Mouse (Mus musculus) liver, adult 2 months (tissue): ENCODE measurements around the gene Cacna1c. TPM values are rescaled to one million over a fixed set of nuclear protein-coding genes. Genes with fewer than 3 reads are reported as not detected.

Experiments
- DNase-seq: peaks from one replicate; pipeline ENCODE4 v3.0.0-alpha.2; 2011; ENCODE audit warnings: low read depth, low spot score; ENCODE audit errors: extremely low read depth
- H3K27ac ChIP-seq: fragments of 200-500 bp; replicated peaks from 2 replicates; pipeline ENCODE4 v1.5.1; 2012; ENCODE audit warnings: low read depth, mild to moderate bottlenecking, control low read depth, inconsistent platforms, low read length; ENCODE audit not compliant: insufficient read depth
- H3K27me3 ChIP-seq: fragments of 200-500 bp; 2 replicates; pipeline ENCODE4 v1.6.1; 2012; ENCODE audit warnings: mild to moderate bottlenecking, moderate library complexity, low read length, inconsistent platforms; ENCODE audit not compliant: control insufficient read depth, insufficient read depth
- H3K36me3 ChIP-seq: fragments of 200-500 bp; 2 replicates; pipeline ENCODE4 v1.6.1; 2012; ENCODE audit warnings: low read length, inconsistent platforms; ENCODE audit not compliant: control insufficient read depth, insufficient read depth
- H3K4me1 ChIP-seq: fragments of 200-500 bp; 2 replicates; pipeline ENCODE4 v1.6.1; 2011; ENCODE audit warnings: low read length; ENCODE audit not compliant: control insufficient read depth, insufficient read depth
- H3K4me3 ChIP-seq: fragments of 200-500 bp; 2 replicates; pipeline ENCODE4 v1.5.1; 2011; ENCODE audit warnings: low read depth, mild to moderate bottlenecking, control low read depth, low read length, moderate library complexity; ENCODE audit not compliant: insufficient read depth
- H3K79me2 ChIP-seq: fragments of 200-500 bp; 2 replicates; pipeline ENCODE4 v1.6.1; 2012; ENCODE audit warnings: inconsistent platforms, mild to moderate bottlenecking, low read length, moderate library complexity; ENCODE audit not compliant: control insufficient read depth, insufficient read depth
- H3K9ac ChIP-seq: fragments of 200-500 bp; 2 replicates; pipeline ENCODE4 v1.6.1; 2012; ENCODE audit warnings: low read depth, mild to moderate bottlenecking, control low read depth, inconsistent platforms, low read length
- CTCF ChIP-seq: fragments of 200-500 bp; IDR thresholded peaks from 2 replicates; pipeline ENCODE4 v1.5.1; 2011; ENCODE audit warnings: low read depth, low read length, control low read depth
- POLR2A ChIP-seq: fragments of 200-500 bp; IDR thresholded peaks from 2 replicates; pipeline ENCODE4 v1.6.1; 2011; ENCODE audit warnings: low read length, control low read depth; ENCODE audit not compliant: insufficient read depth; ENCODE audit errors: extremely low read depth
- WGBS: fragments of 180-500 bp; shearing (Covaris S2); methylation state at CpG from one replicate; pipeline ENCODE4 v1.1.7; 2018; 5-methylcytosine and 5-hydroxymethylcytosine counted together
- polyA plus RNA-seq: library from polyadenylated mRNA; depleted of rRNA; stranded (reverse); fragments of >200 nt; gene quantifications from 2 replicates; pipeline ENCODE4 v1.2.3, GENCODE M21; 2012
- total RNA-seq: library from RNA; depleted of rRNA; stranded (reverse); fragments of >200 nt; gene quantifications from 2 replicates; pipeline ENCODE4 v1.2.3, GENCODE M21; 2014

Gene Cacna1c
- total and polyA plus RNA-seq, 2 experiments: 0.09 to 0.18 TPM

- no peaks in the 10 kb centered on the region for H3K4me1 ChIP-seq
- no peaks in the 10 kb centered on the region for H3K27me3 ChIP-seq
- no peaks in the 10 kb centered on the region for H3K36me3 ChIP-seq
- H3K79me2 ChIP-seq: no peaks in the 10 kb centered on the region
- no peak overlapping the region for H3K9ac ChIP-seq
- no peak for DNase-seq
- WGBS: 95% methylated on average over 2 of the region's 2 CpGs
- no peak overlapping the region for H3K27ac ChIP-seq
- H3K4me3 ChIP-seq: no peak overlapping the region
- TF ChIP-seq POLR2A (no peak), CTCF (no peak)
Measured at GRCm38 (mm10) chr6:119034947-119035346, 161.3 kb downstream of the Cacna1c start.

- Histone ChIP-seq H3K9ac (no peak overlapping the region), H3K4me1 (no peaks in the 10 kb centered on the region), H3K27ac (no peak overlapping the region), H3K27me3 (no peaks in the 10 kb centered on the region), H3K36me3 (no peaks in the 10 kb centered on the region), H3K79me2 (no peaks in the 10 kb centered on the region; the same call in 1 of the 2 replicates), H3K4me3 (no peak overlapping the region)
- WGBS: 95% methylated on average over 6 of the region's 6 CpGs
- no peak for DNase-seq
- TF ChIP-seq POLR2A: no peak
- no peak for TF ChIP-seq CTCF
Measured at GRCm38 (mm10) chr6:119027880-119028279, 168.3 kb downstream of the Cacna1c start.

- Histone ChIP-seq H3K36me3 (no peaks in the 10 kb centered on the region), H3K4me1 (no peaks in the 10 kb centered on the region), H3K79me2 (no peaks in the 10 kb centered on the region; the same call in 1 of the 2 replicates), H3K27me3 (no peaks in the 10 kb centered on the region), H3K9ac (no peak overlapping the region), H3K27ac (no peak overlapping the region), H3K4me3 (no peak overlapping the region)
- DNase-seq: no peak
- TF ChIP-seq POLR2A (no peak), CTCF (no peak)
- whole genome bisulfite sequencing: 51% methylated on average over 2 of the region's 2 CpGs
Measured at GRCm38 (mm10) chr6:119022850-119023249, 173.4 kb downstream of the Cacna1c start.

- WGBS: 86% methylated on average over 8 of the region's 8 CpGs
- H3K4me3 ChIP-seq: no peak overlapping the region
- no peaks in the 10 kb centered on the region for H3K4me1 ChIP-seq
- H3K36me3 ChIP-seq: no peaks in the 10 kb centered on the region
- TF ChIP-seq POLR2A (no peak), CTCF (no peak)
- no peak for DNase-seq
- H3K9ac ChIP-seq: no peak overlapping the region
- H3K27me3 ChIP-seq: no peaks in the 10 kb centered on the region
- H3K79me2 ChIP-seq: no peaks in the 10 kb centered on the region
- no peak overlapping the region for H3K27ac ChIP-seq
Measured at GRCm38 (mm10) chr6:119021226-119021625, 175.0 kb downstream of the Cacna1c start.

- Histone ChIP-seq H3K36me3 (no peaks in the 10 kb centered on the region), H3K27me3 (no peaks in the 10 kb centered on the region), H3K4me3 (no peak overlapping the region), H3K9ac (no peak overlapping the region), H3K79me2 (no peaks in the 10 kb centered on the region), H3K27ac (no peak overlapping the region), H3K4me1 (no peaks in the 10 kb centered on the region)
- DNase-seq: no peak
- WGBS: 87% methylated on average over 6 of the region's 6 CpGs
- no peak for TF ChIP-seq POLR2A
- TF ChIP-seq CTCF: no peak
Measured at GRCm38 (mm10) chr6:119018956-119019355, 177.3 kb downstream of the Cacna1c start.

- DNase-seq: no peak
- no peaks in the 10 kb centered on the region for H3K36me3 ChIP-seq
- H3K79me2 ChIP-seq: no peaks in the 10 kb centered on the region
- no peak overlapping the region for H3K4me3 ChIP-seq
- no peak overlapping the region for H3K9ac ChIP-seq
- TF ChIP-seq POLR2A: no peak
- TF ChIP-seq CTCF: no peak
- no peaks in the 10 kb centered on the region for H3K27me3 ChIP-seq
- H3K4me1 ChIP-seq: no peaks in the 10 kb centered on the region
- 92% methylated on average over 2 of the region's 2 CpGs for WGBS
- H3K27ac ChIP-seq: no peak overlapping the region
Measured at GRCm38 (mm10) chr6:119018256-119018655, 178.0 kb downstream of the Cacna1c start.

- H3K79me2 ChIP-seq: no peaks in the 10 kb centered on the region
- no peaks in the 10 kb centered on the region for H3K4me1 ChIP-seq
- no peak overlapping the region for H3K4me3 ChIP-seq
- H3K27me3 ChIP-seq: no peaks in the 10 kb centered on the region
- WGBS: 94% methylated on average over 10 of the region's 10 CpGs
- H3K36me3 ChIP-seq: no peaks in the 10 kb centered on the region
- no peak overlapping the region for H3K9ac ChIP-seq
- no peak for TF ChIP-seq CTCF
- TF ChIP-seq POLR2A: no peak
- H3K27ac ChIP-seq: no peak overlapping the region
- no peak for DNase-seq
Measured at GRCm38 (mm10) chr6:119017498-119017897, 178.7 kb downstream of the Cacna1c start.
